Mouse (Mus musculus) embryonic facial prominence, embryonic 15.5 days (tissue): ENCODE data around the gene Zmynd11. TPM values are rescaled to one million over a fixed set of nuclear protein-coding genes. Genes with fewer than 3 reads are reported as not detected.

ENCODE experiments used
- ATAC-seq: fragments of 200-750 bp; cut with Nextera tagmentation; 2 replicates; pipeline ENCODE4 v1.8.0; 2017; ENCODE audit warnings: low read depth, moderate TSS enrichment; ENCODE audit not compliant: insufficient number of reproducible peaks, low FRiP score, low TSS enrichment
- H3K27ac ChIP-seq: fragments of 300-500 bp; sonication (generic); replicated peaks from 2 replicates; pipeline ENCODE4 v1.5.1; 2015; ENCODE audit warnings: mild to moderate bottlenecking, inconsistent platforms
- H3K27me3 ChIP-seq: fragments of 300-500 bp; sonication (generic); 2 replicates; pipeline ENCODE4 v1.6.1; 2015; ENCODE audit warnings: inconsistent platforms
- H3K36me3 ChIP-seq: fragments of 300-500 bp; sonication (generic); 2 replicates; pipeline ENCODE4 v1.6.1; 2015; ENCODE audit warnings: mild to moderate bottlenecking, inconsistent platforms
- H3K4me1 ChIP-seq: fragments of 300-500 bp; sonication (generic); 2 replicates; pipeline ENCODE4 v1.6.1; 2015; ENCODE audit warnings: inconsistent platforms
- H3K4me2 ChIP-seq: fragments of 300-500 bp; sonication (generic); replicated peaks from 2 replicates; pipeline ENCODE4 v1.6.1; 2015; ENCODE audit warnings: mild to moderate bottlenecking, inconsistent platforms
- H3K4me3 ChIP-seq: fragments of 300-500 bp; sonication (generic); replicated peaks from 2 replicates; pipeline ENCODE4 v1.5.1; 2015; ENCODE audit warnings: mild to moderate bottlenecking, inconsistent platforms
- H3K9ac ChIP-seq: fragments of 300-500 bp; sonication (generic); 2 replicates; pipeline ENCODE4 v1.6.1; 2015; ENCODE audit warnings: inconsistent platforms
- H3K9me3 ChIP-seq: fragments of 300-500 bp; sonication (generic); replicated peaks from 2 replicates; pipeline ENCODE4 v1.6.1; 2016; ENCODE audit warnings: inconsistent platforms
- WGBS: fragments of 180-500 bp; shearing (Covaris S2); methylation state at CpG from one replicate; pipeline ENCODE4 v1.1.7; 2015; 5-methylcytosine and 5-hydroxymethylcytosine counted together
- polyA plus RNA-seq: library from polyadenylated mRNA; unstranded; fragments of >200 nt; fragmentation: Nextera tagmentation; extraction: Ambion mirVana; gene quantifications from 2 replicates; pipeline ENCODE4 v1.2.1, GENCODE M21; 2015

The Zmynd11 gene
- polyA plus RNA-seq, 1 experiment from 2014 or later: 117 TPM

- no peaks in the 10 kb centered on the region for H3K27me3 ChIP-seq
- H3K4me1 ChIP-seq: peaks cover 4% of the 10 kb centered on the region; the same call in 1 of the 2 replicates
- no peak overlapping the region for H3K27ac ChIP-seq
- no peak overlapping the region for H3K4me2 ChIP-seq
- H3K36me3 ChIP-seq: peaks cover 7% of the 10 kb centered on the region; the same call in 1 of the 2 replicates
- H3K4me3 ChIP-seq: no peak overlapping the region
- H3K9me3 ChIP-seq: no peaks in the 10 kb centered on the region
- 88% methylated on average over 6 of the region's 6 CpGs for WGBS
- ATAC-seq: no peak
- no peak overlapping the region for H3K9ac ChIP-seq
Observed at GRCm38 (mm10) chr13:9713462-9714134, 51.5 kb downstream of the Zmynd11 start.

GRCm38 (mm10) chr13:9712971-9713370 lies 52.2 kb downstream of the Zmynd11 start:
- Histone ChIP-seq H3K36me3 (peaks cover 11% of the 10 kb centered on the region), H3K4me3 (no peak overlapping the region), H3K9me3 (no peaks in the 10 kb centered on the region), H3K27me3 (no peaks in the 10 kb centered on the region), H3K27ac (no peak overlapping the region), H3K4me1 (peaks cover 7% of the 10 kb centered on the region; the same call in 1 of the 2 replicates), H3K9ac (no peak overlapping the region), H3K4me2 (no peak overlapping the region)
- WGBS: 89% methylated on average over 3 of the region's 3 CpGs
- no peak for ATAC-seq

- Histone ChIP-seq H3K36me3 (peaks cover 11% of the 10 kb centered on the region), H3K9ac (no peak overlapping the region), H3K4me2 (no peak overlapping the region), H3K27me3 (no peaks in the 10 kb centered on the region), H3K27ac (no peak overlapping the region), H3K4me1 (peaks cover 7% of the 10 kb centered on the region; the same call in 1 of the 2 replicates), H3K4me3 (no peak overlapping the region), H3K9me3 (no peaks in the 10 kb centered on the region)
- 80% methylated on average over 1 of the region's 1 CpGs for WGBS
- ATAC-seq: no peak
Observed at GRCm38 (mm10) chr13:9712409-9712808, 52.7 kb downstream of the Zmynd11 start.

- Histone ChIP-seq H3K27ac (no peak overlapping the region), H3K9me3 (no peaks in the 10 kb centered on the region), H3K36me3 (peaks cover 13% of the 10 kb centered on the region), H3K4me1 (peaks cover 7% of the 10 kb centered on the region; the same call in 1 of the 2 replicates), H3K27me3 (no peaks in the 10 kb centered on the region), H3K9ac (no peak overlapping the region), H3K4me3 (no peak overlapping the region), H3K4me2 (no peak overlapping the region)
- WGBS: 59% methylated on average over 7 of the region's 7 CpGs
- ATAC-seq: no peak
Observed at GRCm38 (mm10) chr13:9708433-9709240, 56.5 kb downstream of the Zmynd11 start.

- WGBS: 84% methylated on average over 8 of the region's 8 CpGs
- ATAC-seq: no peak
- no peaks in the 10 kb centered on the region for H3K9me3 ChIP-seq
- peaks cover 7% of the 10 kb centered on the region; the same call in 1 of the 2 replicates for H3K4me1 ChIP-seq
- H3K27ac ChIP-seq: no peak overlapping the region
- H3K36me3 ChIP-seq: peaks cover 13% of the 10 kb centered on the region
- no peak overlapping the region for H3K9ac ChIP-seq
- H3K4me2 ChIP-seq: no peak overlapping the region
- no peaks in the 10 kb centered on the region for H3K27me3 ChIP-seq
- no peak overlapping the region for H3K4me3 ChIP-seq
Observed at GRCm38 (mm10) chr13:9706720-9707119, 58.4 kb downstream of the Zmynd11 start.

GRCm38 (mm10) chr13:9702615-9703235 lies 62.4 kb downstream of the Zmynd11 start:
- 80% methylated on average over 12 of the region's 12 CpGs for WGBS
- ATAC-seq: no peak
- no peaks in the 10 kb centered on the region for H3K4me1 ChIP-seq
- no peaks in the 10 kb centered on the region for H3K9me3 ChIP-seq
- no peak overlapping the region for H3K27ac ChIP-seq
- H3K4me3 ChIP-seq: no peak overlapping the region
- no peak overlapping the region for H3K9ac ChIP-seq
- no peak overlapping the region for H3K4me2 ChIP-seq
- no peaks in the 10 kb centered on the region for H3K27me3 ChIP-seq
- peaks cover 8% of the 10 kb centered on the region for H3K36me3 ChIP-seq

GRCm38 (mm10) chr13:9697340-9697739 lies 67.8 kb downstream of the Zmynd11 start:
- 95% methylated on average over 4 of the region's 4 CpGs for WGBS
- no peak overlapping the region for H3K4me3 ChIP-seq
- H3K9ac ChIP-seq: no peak overlapping the region
- no peak for ATAC-seq
- no peak overlapping the region for H3K4me2 ChIP-seq
- no peaks in the 10 kb centered on the region for H3K4me1 ChIP-seq
- H3K27me3 ChIP-seq: no peaks in the 10 kb centered on the region
- H3K36me3 ChIP-seq: peaks cover 39% of the 10 kb centered on the region
- H3K27ac ChIP-seq: no peak overlapping the region
- H3K9me3 ChIP-seq: no peaks in the 10 kb centered on the region

- H3K27ac ChIP-seq: 0 out of 2 replicates have a peak overlapping the region, but pooled peaks have one; percentile 17
Observed at GRCm38 (mm10) chr13:9695809-9696208, 69.3 kb downstream of the Zmynd11 start.

GRCm38 (mm10) chr13:9695403-9695802 lies 69.7 kb downstream of the Zmynd11 start:
- Histone ChIP-seq H3K27ac (no peak overlapping the region), H3K36me3 (peaks cover 51% of the 10 kb centered on the region)

More at GRCm38 (mm10) chr13:9695809-9696208, 69.3 kb downstream of the Zmynd11 start:
- Histone ChIP-seq H3K36me3 (peaks cover 47% of the 10 kb centered on the region), H3K4me3 (no peak overlapping the region), H3K9me3 (no peaks in the 10 kb centered on the region), H3K4me2 (no peak overlapping the region), H3K4me1 (no peaks in the 10 kb centered on the region), H3K27me3 (no peaks in the 10 kb centered on the region), H3K9ac (no peak overlapping the region)
- ATAC-seq: peak; percentile 73

GRCm38 (mm10) chr13:9694651-9695050 lies 70.5 kb downstream of the Zmynd11 start:
- ATAC-seq: no peak
- no peaks in the 10 kb centered on the region for H3K9me3 ChIP-seq
- H3K4me1 ChIP-seq: no peaks in the 10 kb centered on the region
- H3K27ac ChIP-seq: no peak overlapping the region
- no peak overlapping the region for H3K9ac ChIP-seq
- H3K36me3 ChIP-seq: peaks cover 57% of the 10 kb centered on the region
- no peak overlapping the region for H3K4me2 ChIP-seq
- no peaks in the 10 kb centered on the region for H3K27me3 ChIP-seq
- H3K4me3 ChIP-seq: no peak overlapping the region
- WGBS: 89% methylated on average over 6 of the region's 6 CpGs

More at GRCm38 (mm10) chr13:9695403-9695802, 69.7 kb downstream of the Zmynd11 start:
- no peak overlapping the region for H3K9ac ChIP-seq
- H3K9me3 ChIP-seq: no peaks in the 10 kb centered on the region
- no peak overlapping the region for H3K4me3 ChIP-seq
- no peak for ATAC-seq
- 75% methylated on average over 4 of the region's 4 CpGs for WGBS
- no peaks in the 10 kb centered on the region for H3K4me1 ChIP-seq
- no peak overlapping the region for H3K4me2 ChIP-seq
- no peaks in the 10 kb centered on the region for H3K27me3 ChIP-seq

- Histone ChIP-seq H3K9me3 (no peaks in the 10 kb centered on the region), H3K36me3 (peaks cover 72% of the 10 kb centered on the region), H3K9ac (no peak overlapping the region), H3K27ac (no peak overlapping the region), H3K4me1 (no peaks in the 10 kb centered on the region), H3K27me3 (no peaks in the 10 kb centered on the region), H3K4me3 (no peak overlapping the region), H3K4me2 (no peak overlapping the region)
- WGBS: 45% methylated on average over 3 of the region's 3 CpGs
- no peak for ATAC-seq
Observed at GRCm38 (mm10) chr13:9692876-9693275, 72.3 kb downstream of the Zmynd11 start.
